Mouse (Mus musculus) left cerebral cortex, adult 8-10 months (tissue): ENCODE data around the gene Gmfb. TPM values are rescaled to one million over a fixed set of nuclear protein-coding genes. Genes with fewer than 3 reads are reported as not detected.
A peak's percentile ranks its signal among the peaks of the same experiment; 100 is the strongest.
"Not testable (repeated sequence)": the region's sequence is repeated elsewhere in the genome, so short reads cannot be mapped to it uniquely, and the experiment has no call there.

ENCODE experiments used
- DNase-seq, 2 experiments: peaks; one replicate each; pipeline ENCODE4 v3.0.0; 2022; ENCODE audit warnings: low spot score in 2 of 2
- total RNA-seq, 4 experiments: library from RNA; stranded (reverse); gene quantifications; 2 replicates each; pipeline ENCODE4 v1.2.4; 2022

The Gmfb gene
- total RNA-seq, result 100 to 1,000 TPM; 125 to 141 (median 132) TPM

DNA sequence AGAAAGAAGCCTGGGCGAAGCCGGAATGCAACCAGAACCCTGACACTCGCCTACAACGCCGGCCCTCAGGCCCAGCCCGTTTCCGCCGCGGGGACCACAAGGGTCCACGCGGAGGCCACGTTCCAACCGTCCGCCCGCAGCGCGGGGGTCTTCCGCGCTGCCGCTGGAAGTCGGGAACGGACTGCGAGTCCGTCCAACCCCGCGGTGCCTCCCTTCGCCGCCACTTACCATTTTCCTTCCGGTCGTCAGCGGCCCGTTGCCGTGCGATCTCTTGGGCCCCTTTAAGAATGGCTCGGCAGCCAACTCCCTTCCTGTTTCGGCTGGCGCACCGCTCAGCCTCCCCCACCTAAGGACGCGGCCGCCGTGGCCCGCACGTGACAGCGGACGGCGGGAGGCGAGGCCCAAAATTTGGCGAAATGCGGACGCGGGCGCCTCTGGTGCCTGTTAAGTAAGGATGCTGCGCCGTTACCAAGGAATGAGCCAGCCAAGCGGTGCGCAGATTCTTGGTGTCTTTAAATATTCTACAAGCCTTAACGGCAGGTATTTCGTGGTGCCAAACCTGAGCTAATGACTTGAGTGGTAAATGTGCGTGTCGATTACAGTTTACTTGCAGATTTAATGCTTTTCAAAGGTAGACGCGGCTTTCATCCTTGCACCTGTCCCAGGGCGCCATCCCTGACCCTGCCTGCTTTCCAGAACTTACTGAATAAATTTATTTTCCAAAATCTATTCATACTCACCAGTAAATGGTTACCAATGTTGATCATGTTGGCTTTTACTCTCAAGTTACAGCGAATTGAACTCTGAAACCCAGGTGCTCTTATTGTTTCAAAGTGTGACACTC lies at the start of gene Gmfb:
TSS of gene Gmfb (minus strand) at position 370 of the 844 bp plus-strand sequence.
- DNase-seq, result peak; percentile 95 to 97

DNA sequence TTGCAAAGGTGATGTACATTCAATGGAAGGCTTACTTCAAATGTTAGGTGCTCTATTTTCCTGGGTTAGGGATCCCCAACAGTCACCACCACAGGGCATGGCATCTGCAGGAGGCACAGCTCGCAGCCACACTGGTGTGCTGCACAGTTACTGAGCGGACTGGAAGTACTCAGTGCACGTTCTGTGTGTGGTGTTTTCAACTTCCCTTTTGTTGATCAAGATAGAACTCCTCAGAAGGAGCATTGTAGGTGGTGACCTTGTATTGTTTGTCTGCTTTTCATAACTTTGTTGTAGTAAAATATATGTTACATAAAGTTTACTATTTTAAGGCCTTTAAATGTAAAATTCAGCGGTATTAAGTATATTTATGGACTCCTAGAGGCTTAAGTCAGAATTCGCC lies 40.9 kb upstream of the Gmfb start:
- DNase-seq, result no peak

DNA sequence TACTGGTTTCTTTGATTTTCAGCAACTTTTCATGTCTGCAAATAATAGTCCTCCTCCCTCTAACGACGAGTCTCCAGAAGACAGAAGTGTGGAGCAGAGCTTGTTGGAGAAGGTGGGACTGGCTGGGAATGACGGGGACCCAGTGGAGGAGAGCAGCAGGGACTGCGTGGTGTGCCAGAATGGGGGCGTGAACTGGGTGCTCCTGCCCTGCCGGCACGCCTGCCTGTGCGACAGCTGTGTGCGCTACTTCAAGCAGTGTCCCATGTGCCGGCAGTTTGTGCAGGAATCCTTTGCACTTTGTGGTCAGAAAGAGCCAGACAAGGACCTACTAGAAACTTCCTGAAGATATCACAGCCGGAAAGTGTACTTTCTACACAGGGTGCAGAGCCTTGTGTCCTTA lies 31.6 kb upstream of the Gmfb start:
- DNase-seq, result no peak

DNA sequence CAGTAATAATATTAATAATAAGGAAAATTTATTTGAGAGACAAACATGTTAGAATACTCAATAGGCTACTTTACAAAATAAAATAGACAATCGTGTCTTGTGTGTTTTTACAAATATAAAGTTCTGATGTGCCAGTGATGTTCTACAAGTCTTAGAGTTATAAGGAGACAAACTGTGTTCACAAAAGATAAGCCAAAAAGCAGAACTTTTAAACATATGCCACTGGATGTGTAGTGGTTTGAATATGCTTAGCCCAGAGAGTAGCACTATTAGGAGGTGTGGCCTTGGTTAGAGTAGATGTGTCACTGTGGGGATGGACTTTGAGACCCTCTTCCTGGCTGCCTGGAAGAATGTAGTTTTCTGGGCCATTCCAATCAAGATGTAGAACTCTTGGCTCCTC lies 27.7 kb upstream of the Gmfb start:
- DNase-seq, result no peak

DNA sequence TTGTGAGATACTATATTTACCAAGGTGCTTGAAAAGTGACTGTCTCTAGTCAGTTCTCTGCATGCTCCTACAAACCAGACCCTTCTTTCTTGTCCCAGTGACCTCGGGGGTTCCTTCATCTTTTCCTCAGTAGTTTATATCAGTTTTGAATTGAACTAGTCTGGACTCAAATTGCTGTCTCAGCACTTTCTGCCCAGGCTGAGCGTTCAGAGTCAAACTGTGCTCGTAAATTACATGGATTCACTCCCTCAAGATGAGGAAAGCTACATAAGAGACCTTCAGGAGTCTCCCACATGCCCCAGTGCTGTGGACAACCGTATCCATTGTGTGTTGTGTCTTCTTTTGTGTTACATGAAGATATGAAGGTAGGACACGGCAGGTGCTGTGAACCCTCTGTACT lies 26.7 kb upstream of the Gmfb start:
- DNase-seq, result no peak

DNA sequence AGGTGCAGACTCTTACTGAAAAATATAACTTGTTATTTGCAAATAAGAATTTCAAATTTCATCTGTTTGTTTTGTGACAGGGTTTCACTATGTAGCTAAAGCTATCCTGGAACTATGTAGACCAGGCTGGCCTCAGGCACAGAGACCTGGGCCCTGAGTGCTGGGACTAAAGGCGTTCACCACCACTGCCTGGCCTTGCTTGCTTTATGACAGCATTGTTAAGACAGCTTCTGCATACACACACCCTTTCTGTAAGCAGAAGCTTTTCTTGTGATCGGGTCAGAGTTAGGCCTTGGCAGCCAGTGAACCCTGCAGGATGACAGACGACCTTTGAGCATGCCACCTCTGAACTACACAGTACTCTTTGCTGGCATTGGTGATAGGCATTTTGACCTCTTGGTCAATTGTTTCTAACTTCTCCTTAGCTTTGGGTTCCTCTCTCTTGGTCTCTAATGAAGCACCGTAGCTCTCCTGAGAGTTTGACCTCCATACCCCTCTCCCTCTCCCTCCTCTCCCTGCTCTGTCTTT lies 26.1 kb upstream of the Gmfb start:
- DNase-seq, result no peak

DNA sequence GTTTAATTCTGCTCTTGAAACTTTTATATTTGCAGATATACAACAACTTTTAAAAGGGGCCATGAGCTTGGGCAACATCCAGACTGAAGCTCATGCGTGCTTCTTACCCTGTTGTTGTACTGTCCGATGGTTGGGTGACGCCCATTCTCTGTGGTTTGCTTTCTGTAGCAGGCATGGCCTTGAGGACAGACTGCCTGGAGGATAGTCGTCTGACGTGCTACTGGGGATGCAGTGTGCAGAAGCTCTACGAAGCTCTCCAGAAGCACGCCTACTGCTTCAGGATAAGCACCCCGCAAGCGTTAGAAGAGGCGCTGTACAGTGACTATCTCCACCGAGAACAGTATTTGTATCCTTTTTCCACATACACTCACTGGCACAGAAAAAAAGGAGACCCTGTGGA lies 23.7 kb upstream of the Gmfb start:
- no peak for DNase-seq

DNA sequence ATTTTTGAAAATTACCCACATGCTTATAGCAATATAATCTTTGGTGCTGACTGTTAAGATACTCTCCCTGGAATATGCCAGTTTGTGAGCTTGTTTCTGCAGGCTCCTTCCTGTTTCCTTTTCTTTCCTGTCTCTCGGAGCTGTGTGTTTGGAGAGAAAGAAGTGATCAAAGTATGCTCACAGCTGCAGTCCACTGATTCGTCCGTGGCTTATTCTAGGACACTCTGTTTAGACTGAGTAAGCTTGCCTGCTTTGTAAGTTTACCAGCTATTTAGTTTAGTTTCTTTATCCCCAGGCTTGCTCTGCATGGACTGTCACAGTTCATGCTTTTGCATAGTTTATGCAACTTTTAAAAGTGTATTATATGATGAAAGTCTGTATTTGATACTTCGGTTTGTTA lies 17.3 kb upstream of the Gmfb start:
- no peak for DNase-seq

DNA sequence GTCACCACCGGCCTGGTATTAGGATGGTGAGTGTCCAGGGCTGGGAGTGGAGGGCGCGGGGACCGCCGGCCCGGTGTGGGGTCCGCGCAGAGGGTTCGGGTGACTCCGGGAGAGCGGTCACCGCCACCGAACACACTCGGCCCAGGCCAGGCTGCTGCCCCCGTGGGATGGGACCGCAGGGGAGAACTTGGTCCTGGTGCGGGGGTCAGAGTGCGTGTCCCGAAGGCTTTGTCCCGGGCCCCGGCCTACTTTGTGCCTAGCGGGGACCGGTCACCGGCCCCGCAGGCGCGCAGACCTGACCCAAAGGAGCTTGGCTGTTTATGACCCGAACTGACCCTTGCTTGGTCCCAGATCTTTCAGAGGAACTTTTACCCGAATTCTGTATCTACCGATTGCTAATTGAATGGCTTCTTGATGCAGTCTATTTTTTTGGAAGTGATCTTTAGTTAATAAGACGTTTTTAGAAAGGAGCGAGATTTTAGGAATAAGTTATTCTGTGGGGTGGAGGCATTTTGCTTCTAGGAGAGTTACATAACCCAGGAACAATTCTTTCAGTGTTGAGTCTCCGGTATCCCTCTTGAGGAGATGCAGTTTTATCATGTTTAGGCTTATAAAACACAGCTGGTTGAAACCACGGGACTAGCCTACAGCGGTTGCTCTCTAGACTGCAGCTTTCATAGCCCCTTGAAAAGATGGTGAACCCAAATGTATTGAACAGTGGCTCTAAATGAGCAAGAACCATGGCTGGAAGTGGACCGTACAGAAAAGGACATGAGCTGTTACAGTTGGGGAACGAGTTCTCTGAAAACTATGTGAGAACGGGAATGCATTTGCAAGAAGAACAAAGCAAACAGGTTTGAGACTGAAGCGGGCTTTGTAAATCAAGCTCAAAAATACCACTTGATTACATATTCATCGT lies 10.6 kb upstream of the Gmfb start:
- DNase-seq, result peak; percentile 18 to 25

DNA sequence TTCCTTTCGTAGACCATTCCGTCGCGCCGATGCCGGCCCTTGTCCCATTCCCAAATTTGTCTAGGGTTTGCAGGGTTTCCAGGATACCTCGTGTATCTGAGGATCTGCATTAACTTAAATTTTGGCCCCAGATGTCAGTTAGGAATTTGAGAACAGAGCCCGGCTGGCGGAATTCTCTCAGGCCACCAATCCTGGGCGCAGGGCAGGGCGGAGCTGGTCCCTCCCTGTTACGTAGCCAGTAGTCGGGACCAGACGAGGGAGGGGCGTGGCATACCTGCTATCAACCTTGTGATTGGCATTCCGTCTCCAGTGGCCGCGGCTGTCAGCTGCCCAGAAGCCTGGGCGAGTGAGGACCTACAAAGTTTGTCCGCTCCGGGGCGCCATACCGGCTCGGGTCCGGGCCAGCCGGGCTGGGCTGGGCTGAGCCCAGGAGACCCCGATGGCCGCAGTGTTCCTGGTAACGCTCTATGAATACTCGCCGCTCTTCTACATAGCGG lies 9.8 kb upstream of the Gmfb start, which contains the start of gene Cgrrf1:
TSS of gene Cgrrf1 (plus strand) at position 289 of the 497 bp plus-strand sequence.
- DNase-seq, result peak; percentile 83 to 95

DNA sequence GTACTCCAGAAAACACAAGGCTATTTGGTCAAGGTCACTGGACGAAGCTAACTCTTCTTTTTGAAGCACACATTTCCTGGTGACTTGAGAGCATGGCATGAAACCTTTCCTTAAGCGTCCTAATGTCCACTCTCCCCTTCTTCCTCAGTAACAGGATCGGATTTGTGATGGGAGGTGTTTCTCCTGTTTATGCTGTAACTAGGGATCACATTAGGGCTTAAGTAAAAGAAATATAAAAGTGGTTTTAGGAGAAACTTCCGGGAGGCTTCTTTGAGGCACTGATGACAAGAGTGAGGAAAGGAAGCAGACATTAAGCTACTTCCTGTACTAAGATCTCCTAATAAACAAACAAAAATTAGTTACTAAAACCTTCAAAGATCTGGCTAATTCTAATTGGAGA lies 9.3 kb upstream of the Gmfb start:
- DNase-seq, result no peak

DNA sequence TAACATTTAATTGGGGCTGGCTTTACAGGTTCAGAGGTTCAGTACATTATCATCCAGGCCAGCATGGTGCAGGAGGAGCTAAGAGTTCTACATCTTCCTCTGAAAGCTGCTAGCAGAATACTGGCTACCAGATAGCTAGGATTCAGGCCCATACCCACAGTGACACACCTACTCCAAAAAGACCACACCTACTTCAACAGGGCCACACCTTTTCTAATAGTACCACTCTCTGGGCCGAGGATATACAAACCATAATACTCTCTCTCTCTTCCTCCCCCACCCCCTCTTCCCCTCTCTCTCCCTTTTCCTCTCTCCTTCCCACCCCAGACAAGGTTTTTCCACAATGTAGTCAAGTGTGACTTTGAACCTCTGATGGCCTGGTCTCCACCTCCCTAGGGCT lies 5.4 kb upstream of the Gmfb start:
- no peak for DNase-seq

DNA sequence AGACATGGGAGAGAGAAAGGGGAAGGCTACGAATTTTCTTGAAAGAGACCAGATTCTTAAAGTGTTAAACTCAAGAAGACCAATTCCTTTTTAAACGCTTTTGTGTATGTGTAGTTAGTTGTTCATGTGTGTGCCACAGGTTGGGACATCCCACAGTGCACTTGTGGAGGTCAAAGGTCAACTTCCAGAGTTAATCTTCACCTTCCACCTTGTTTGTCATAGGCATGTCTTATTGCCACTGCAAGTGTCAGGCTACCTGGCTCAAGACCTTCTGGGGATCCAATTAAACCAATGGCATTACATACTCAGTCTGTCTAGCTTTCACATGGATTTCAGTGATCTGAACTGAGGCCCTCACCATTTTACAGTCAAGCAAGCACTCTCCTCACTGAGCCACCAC lies 2.0 kb upstream of the Gmfb start:
- DNase-seq, result no peak

DNA sequence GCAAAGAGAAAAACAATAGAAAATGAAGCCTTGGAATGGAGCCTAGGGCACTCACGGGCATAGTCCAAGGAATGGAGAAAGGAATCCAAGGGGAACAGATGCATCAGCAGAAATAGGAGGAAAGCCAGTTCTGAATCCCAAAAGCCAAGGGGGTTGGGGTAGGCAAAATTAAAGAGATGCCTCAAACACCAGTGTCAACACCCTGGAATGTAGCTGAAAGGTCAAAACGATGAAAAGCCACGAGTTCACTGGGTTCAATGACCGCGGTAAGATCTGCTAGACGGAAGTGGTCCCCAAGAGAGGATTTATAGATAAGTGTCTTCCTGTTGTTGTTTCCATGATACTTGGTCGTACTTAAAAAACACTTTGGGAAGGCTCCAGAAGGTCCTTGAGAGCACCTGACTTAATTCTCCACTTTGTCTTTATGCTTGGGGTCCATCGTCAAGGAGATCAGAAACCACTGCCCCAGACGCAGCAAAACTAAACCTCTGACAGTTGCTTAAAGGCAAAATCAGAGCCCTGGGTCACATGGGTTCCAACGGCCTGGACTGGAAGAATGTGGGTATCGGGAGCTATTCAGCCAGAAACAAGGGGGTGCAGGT lies 670 bp downstream of the Gmfb start:
- no peak for DNase-seq

DNA sequence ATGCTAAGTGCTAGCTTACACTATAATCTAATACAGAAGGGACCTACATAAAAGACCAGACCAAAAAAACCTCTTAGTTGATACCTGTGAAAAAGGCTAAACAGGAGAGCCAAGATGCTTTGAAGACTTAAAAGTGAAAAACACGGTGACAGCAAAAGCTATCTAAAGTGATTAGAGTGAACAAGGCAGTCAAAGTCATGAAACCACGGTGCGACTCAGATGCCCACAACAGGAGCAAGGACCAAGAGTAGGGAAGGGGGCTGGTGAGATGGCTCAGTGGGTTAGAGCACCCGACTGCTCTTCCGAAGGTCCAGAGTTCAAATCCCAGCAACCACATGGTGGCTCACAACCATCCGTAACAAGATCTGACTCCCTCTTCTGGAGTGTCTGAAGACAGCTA lies 2.1 kb downstream of the Gmfb start:
- DNase-seq, result not testable (repeated sequence)

DNA sequence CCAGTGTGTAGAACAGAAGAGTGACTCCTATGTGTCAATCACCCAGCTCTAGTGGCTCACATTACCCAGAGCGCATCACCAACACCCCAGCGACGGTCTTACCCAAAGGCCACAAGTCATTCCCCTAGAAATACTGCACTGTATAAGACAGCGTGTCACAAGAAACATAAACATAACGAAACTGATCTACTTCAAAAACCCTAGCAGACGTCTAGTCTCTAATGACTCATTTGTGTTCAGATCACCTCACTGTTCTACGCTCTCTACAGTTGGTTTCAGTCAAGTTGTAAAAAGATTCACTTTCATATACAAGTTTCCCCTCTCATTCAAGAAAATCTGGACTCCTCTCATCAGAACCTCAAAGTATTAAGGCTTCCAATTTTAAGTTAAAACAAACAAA lies 3.3 kb downstream of the Gmfb start:
- no peak for DNase-seq

DNA sequence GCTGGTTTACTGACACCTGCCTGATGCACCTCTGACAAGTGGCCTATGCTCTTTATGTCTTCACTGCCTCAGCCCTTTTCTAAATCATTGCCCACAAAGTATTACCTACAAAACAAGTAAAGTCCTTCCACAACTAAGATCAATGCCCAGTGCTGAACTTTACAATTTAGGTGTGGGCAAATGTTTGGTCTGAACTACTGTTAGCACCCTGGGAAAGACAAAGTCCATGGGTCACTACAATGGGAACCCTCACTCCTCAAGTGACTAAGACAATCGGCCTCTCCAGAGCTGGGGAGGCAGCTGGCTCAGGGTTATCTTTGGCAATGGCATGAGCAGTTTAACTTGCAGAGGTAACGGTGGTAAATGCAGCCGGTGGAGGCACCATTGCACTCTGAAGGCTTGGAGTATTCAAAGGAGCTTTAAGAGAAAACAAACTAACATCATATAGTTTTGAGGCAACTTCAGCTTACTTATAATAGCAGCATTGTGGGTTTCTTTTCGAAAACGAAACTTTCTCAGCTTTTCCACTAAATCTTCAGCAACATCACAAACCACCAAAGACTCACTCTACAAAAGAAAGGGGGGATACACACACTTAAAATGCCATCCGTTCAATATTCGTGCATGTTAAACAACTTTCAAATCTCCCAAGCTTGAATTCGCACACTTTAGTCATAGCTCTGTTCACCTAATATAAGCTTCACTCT lies 5.0 kb downstream of the Gmfb start:
- no peak for DNase-seq

DNA sequence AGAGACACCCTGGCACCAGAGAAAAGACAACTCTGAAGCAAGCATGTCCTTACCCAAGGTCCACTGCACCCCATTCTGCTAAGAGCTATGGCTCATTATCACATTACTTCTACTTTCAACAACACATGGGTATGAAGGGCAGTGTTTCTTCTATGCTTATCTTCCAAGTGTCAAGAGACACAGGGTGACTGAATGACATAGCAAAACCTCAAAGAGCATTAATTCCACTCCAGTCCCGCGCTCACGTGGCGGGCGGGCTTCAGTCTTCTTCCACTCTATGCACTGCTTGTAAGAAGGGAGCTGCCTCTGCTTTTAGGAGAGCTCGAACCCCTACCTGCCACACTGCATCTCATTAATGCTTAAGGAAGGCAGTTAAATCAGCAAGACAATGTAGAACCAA lies 6.4 kb downstream of the Gmfb start:
- DNase-seq, result no peak

DNA sequence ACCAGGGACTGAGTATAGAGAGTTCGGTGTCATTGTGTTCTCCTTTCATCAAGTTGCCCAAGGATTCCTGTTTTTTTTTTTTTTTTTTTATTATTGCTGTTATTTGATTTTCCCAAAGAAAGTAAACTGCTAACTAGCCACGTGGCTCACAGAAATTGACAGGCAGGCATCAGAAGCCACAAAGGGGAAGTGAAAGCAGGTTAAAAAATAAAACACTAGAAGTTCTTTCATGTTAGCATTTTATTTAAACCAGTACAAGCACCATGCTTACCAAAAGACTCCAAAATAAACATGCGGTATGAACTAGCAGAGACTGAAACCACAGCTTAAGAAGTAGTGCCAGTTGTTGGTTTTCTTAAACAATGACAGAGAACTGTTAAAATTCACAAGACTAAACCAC lies 14.1 kb downstream of the Gmfb start:
- DNase-seq, result no peak

DNA sequence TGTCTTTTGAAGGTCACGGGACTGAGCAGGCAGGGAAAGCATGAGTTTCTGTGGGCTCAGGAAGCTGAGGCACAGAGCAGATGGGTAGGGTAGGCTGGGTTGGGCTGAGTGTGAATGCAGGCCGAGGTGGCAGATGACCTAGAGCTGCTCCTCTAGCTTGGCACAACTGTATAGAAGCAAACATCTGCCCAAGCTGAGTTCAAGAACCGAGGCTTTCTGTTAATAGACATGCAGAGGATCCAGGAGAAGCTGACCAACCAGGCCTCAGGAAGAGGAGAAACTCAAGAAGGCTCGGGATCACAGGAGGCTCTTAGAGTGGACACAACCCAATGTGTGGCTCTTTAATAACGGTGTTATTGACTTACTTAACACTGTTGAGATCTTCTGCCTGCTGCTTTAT lies 15.9 kb downstream of the Gmfb start:
- DNase-seq, result no peak

DNA sequence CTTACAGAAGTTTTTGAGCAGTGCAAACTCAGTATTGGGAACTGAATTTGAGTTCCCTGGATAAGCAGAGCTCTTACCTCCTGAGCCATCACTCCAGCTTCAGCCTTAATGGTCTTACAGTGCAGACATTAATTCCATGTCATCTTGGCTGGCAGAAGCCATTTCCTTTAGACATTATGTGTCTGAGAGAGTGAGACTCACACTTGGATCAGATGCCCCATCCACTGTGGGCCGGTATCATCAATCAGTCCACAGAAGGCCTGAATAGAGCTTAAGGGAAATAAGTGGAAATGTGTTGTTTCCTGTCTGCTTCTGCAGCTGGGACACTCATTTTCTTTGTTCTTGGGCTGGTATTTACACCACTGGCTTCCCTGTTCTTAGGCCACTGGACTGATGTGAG lies 18.3 kb downstream of the Gmfb start:
- DNase-seq, result no peak
